Mouse (Mus musculus): ENCODE measurements around the gene Tenm2. TPM values are rescaled to one million over a fixed set of nuclear protein-coding genes. Genes with fewer than 3 reads are reported as not detected.

Tenm2 gene
- polyA plus RNA-seq, 1 experiment from 2014 or later: 3.4 TPM

- 70% methylated on average over 10 of the region's 10 CpGs for WGBS
- Histone ChIP-seq H3K27ac (replicated peaks; ENCODE audit: low read depth, low read length) (no peak overlapping the region), H3K9ac (ENCODE audit: low read depth, low read length) (no peak overlapping the region), H3K9me3 (ENCODE audit: control insufficient read depth, low read length) (no peaks in the 10 kb centered on the region), H3K4me3 (ENCODE audit: low read depth, low read length) (no peak overlapping the region), H3K36me3 (ENCODE audit: control insufficient read depth, insufficient read depth, low read length) (no peaks in the 10 kb centered on the region), H3K4me1 (ENCODE audit: control insufficient read depth, insufficient read depth, low read length) (no peaks in the 10 kb centered on the region; the same call in 1 of the 2 replicates), H3K27me3 (replicated peaks; ENCODE audit: control insufficient read depth, insufficient read depth, low read length) (0 out of 2 replicates have a peak, but pooled peaks cover 3% of the 10 kb centered on the region), H3K4me2 (ENCODE audit: low read depth, low read length) (no peak overlapping the region)
- ATAC-seq (ENCODE audit: low read depth): no peak
- no peak for DNase-seq (ENCODE audit: low spot score)
Observed at GRCm38 (mm10) chr11:36040508-36041233, 1195.1 kb downstream of the Tenm2 start.

DNA sequence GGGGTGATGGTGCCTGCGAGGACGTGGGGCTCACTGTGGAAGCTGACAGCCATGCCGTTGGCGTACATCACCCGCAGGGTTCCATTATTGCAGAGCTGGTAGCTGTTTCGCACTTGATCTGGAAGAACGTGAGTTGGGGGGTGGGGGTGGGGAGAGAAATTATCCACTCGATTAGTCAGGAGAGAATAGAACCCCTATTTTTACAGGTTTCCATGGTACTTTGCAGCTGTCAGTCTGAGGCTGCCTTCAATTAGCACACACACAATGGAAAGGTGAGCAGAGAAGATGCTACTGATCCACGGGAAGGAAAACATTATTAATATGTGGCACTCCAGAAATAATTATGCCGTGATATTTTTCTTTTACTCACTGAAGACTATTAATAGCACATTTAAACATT, 1195.9 kb downstream of the Tenm2 start:
- ATAC-seq (ENCODE audit: low read depth): no peak
- no peak for DNase-seq (ENCODE audit: low spot score)
- Histone ChIP-seq H3K27me3 (replicated peaks; ENCODE audit: control insufficient read depth, insufficient read depth, low read length) (0 out of 2 replicates have a peak, but pooled peaks cover 3% of the 10 kb centered on the region), H3K36me3 (ENCODE audit: control insufficient read depth, insufficient read depth, low read length) (no peaks in the 10 kb centered on the region), H3K27ac (replicated peaks; ENCODE audit: low read depth, low read length) (no peak overlapping the region), H3K9me3 (ENCODE audit: control insufficient read depth, low read length) (no peaks in the 10 kb centered on the region), H3K4me3 (ENCODE audit: low read depth, low read length) (no peak overlapping the region), H3K4me2 (ENCODE audit: low read depth, low read length) (no peak overlapping the region), H3K4me1 (ENCODE audit: control insufficient read depth, insufficient read depth, low read length) (no peaks in the 10 kb centered on the region; the same call in 1 of the 2 replicates), H3K9ac (ENCODE audit: low read depth, low read length) (no peak overlapping the region)
- WGBS: 84% methylated on average over 10 of the region's 10 CpGs

DNA sequence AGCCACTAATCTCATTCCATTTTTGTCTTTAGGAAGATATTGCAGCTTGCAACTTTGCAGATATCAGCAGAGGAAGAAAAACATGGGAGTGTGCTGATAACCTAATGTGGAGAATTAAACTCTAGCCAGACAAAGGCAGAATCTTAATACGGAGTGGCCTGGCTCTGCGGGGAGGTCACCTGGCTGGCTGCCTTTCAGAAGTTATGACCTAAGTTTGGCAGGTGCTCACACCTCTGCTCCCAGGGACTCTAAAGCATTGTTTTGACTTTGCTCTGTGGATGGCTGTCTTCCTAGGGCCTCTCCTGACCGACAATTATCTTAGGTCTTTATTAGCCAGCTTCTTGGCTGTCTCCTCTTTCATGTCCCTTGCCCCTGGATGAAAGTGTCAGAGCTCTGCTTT, 1197.4 kb downstream of the Tenm2 start:
- Histone ChIP-seq H3K36me3 (ENCODE audit: control insufficient read depth, insufficient read depth, low read length) (no peaks in the 10 kb centered on the region), H3K9me3 (ENCODE audit: control insufficient read depth, low read length) (no peaks in the 10 kb centered on the region), H3K4me2 (ENCODE audit: low read depth, low read length) (no peak overlapping the region), H3K4me1 (ENCODE audit: control insufficient read depth, insufficient read depth, low read length) (no peaks in the 10 kb centered on the region; the same call in 1 of the 2 replicates), H3K4me3 (ENCODE audit: low read depth, low read length) (no peak overlapping the region), H3K27me3 (replicated peaks; ENCODE audit: control insufficient read depth, insufficient read depth, low read length) (0 out of 2 replicates have a peak, but pooled peaks cover 3% of the 10 kb centered on the region), H3K27ac (replicated peaks; ENCODE audit: low read depth, low read length) (no peak overlapping the region), H3K9ac (ENCODE audit: low read depth, low read length) (no peak overlapping the region)
- DNase-seq (ENCODE audit: low spot score) (no peak), ATAC-seq (ENCODE audit: low read depth) (no peak)
- 52% methylated on average over 3 of the region's 3 CpGs for WGBS

DNA sequence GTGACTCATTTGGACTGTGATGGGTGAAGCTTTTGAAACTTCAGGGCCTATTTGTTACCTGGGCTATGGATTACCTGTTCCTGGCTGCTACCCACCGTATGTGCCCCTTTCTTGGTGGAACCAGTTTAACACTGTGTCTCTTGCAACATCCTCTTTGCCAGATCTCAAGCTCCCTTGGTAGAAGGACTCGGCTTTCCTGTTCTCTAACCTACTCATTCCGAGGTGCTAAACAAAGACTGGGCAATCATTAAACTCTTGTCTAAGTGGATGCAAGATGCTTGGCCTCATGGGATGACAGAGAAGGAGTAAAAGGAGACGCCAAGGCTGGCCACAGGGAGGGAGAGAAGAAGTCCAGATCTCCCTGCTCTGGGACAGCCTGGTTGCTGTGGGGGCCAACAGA, 1198.5 kb downstream of the Tenm2 start:
- no peaks in the 10 kb centered on the region for H3K9me3 ChIP-seq (ENCODE audit: control insufficient read depth, low read length)
- no peak overlapping the region for H3K4me2 ChIP-seq (ENCODE audit: low read depth, low read length)
- H3K4me1 ChIP-seq (ENCODE audit: control insufficient read depth, insufficient read depth, low read length): no peaks in the 10 kb centered on the region; the same call in 1 of the 2 replicates
- no peak overlapping the region for H3K4me3 ChIP-seq (ENCODE audit: low read depth, low read length)
- WGBS: 56% methylated on average over 4 of the region's 4 CpGs
- no peaks in the 10 kb centered on the region for H3K36me3 ChIP-seq (ENCODE audit: control insufficient read depth, insufficient read depth, low read length)
- H3K27ac ChIP-seq (replicated peaks; ENCODE audit: low read depth, low read length): no peak overlapping the region
- ATAC-seq (ENCODE audit: low read depth) (no peak), DNase-seq (ENCODE audit: low spot score) (no peak)
- no peak overlapping the region for H3K9ac ChIP-seq (ENCODE audit: low read depth, low read length)
- 0 out of 2 replicates have a peak, but pooled peaks cover 3% of the 10 kb centered on the region for H3K27me3 ChIP-seq (replicated peaks; ENCODE audit: control insufficient read depth, insufficient read depth, low read length)

DNA sequence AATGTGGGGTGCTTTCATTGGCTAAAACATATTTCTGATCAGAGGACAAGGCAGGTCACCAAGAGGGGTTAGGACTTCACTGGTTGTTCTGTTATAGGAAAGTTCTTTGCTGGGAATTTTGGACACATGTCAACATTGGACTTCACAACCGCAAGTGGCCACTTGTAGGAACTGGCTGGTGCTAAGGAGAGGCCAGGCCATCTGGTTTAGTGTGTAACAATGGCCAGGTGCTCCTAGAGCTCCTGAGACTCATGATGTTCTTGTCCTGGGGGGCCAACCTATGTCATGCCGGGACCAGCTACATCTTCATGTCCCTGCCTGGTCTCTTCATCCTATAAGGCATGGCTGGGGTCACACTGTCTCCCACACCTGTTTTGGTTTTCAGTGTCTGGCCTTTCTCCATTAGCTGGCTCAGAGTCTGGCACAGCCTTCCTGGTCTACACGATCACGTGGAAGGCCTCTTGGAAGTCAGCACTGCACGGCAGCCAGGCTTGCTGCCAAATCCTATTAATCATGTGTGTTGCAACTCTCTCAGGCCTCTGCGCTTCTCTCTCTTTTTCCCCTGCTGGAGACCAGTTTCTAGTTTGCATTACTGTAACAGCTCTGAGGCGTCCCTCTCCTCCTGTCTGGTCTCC, 1199.6 kb downstream of the Tenm2 start:
- Histone ChIP-seq H3K36me3 (ENCODE audit: control insufficient read depth, insufficient read depth, low read length) (no peaks in the 10 kb centered on the region), H3K4me2 (ENCODE audit: low read depth, low read length) (no peak overlapping the region), H3K27ac (replicated peaks; ENCODE audit: low read depth, low read length) (no peak overlapping the region), H3K9ac (ENCODE audit: low read depth, low read length) (no peak overlapping the region), H3K4me1 (ENCODE audit: control insufficient read depth, insufficient read depth, low read length) (peaks cover 3% of the 10 kb centered on the region; the same call in 1 of the 2 replicates), H3K4me3 (ENCODE audit: low read depth, low read length) (no peak overlapping the region), H3K27me3 (replicated peaks; ENCODE audit: control insufficient read depth, insufficient read depth, low read length) (0 out of 2 replicates have a peak, but pooled peaks cover 3% of the 10 kb centered on the region), H3K9me3 (ENCODE audit: control insufficient read depth, low read length) (no peaks in the 10 kb centered on the region)
- ATAC-seq (ENCODE audit: low read depth): peak; percentile 93
- DNase-seq (ENCODE audit: low spot score): peak; percentile 96
- 36% methylated on average over 7 of the region's 7 CpGs for WGBS

DNA sequence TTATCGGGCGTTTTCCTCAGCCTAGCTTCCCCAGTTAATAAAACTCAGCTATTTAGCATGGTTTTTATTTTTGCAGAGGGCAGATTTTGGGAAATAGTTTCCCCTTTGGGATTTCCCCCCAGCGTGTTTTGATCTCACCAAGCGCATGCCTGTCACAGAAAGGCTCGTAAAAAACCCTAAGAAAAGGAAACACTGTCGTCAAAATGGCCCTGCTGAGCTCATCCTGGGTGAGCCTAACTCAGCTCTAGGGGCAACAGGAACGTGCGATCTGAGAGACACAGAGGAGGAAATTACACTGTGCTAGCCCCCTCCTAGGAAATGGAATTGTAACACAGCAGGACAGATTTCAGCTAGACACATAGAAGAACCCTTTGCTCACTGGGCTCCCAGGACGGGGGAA, 1204.0 kb downstream of the Tenm2 start:
- WGBS: 27% methylated on average over 9 of the region's 9 CpGs
- Histone ChIP-seq H3K27me3 (replicated peaks; ENCODE audit: control insufficient read depth, insufficient read depth, low read length) (no peaks in the 10 kb centered on the region), H3K4me2 (ENCODE audit: low read depth, low read length) (peak overlapping the region; percentile 27), H3K4me1 (ENCODE audit: control insufficient read depth, insufficient read depth, low read length) (peaks cover 3% of the 10 kb centered on the region; the same call in 1 of the 2 replicates), H3K9ac (ENCODE audit: low read depth, low read length) (no peak overlapping the region), H3K9me3 (ENCODE audit: control insufficient read depth, low read length) (0 out of 2 replicates have a peak, but pooled peaks cover 3% of the 10 kb centered on the region), H3K36me3 (ENCODE audit: control insufficient read depth, insufficient read depth, low read length) (no peaks in the 10 kb centered on the region), H3K4me3 (ENCODE audit: low read depth, low read length) (no peak overlapping the region), H3K27ac (replicated peaks; ENCODE audit: low read depth, low read length) (no peak overlapping the region)
- ATAC-seq (ENCODE audit: low read depth) (no peak), DNase-seq (ENCODE audit: low spot score) (no peak)

GRCm38 (mm10) chr11:36020009-36020408, 1215.8 kb downstream of the Tenm2 start:
- H3K9me3 ChIP-seq (ENCODE audit: control insufficient read depth, low read length): no peaks in the 10 kb centered on the region
- no peak overlapping the region for H3K9ac ChIP-seq (ENCODE audit: low read depth, low read length)
- no peak overlapping the region for H3K4me3 ChIP-seq (ENCODE audit: low read depth, low read length)
- H3K27ac ChIP-seq (replicated peaks; ENCODE audit: low read depth, low read length): no peak overlapping the region
- ATAC-seq (ENCODE audit: low read depth) (no peak), DNase-seq (ENCODE audit: low spot score) (no peak)
- no peak overlapping the region for H3K4me2 ChIP-seq (ENCODE audit: low read depth, low read length)
- H3K27me3 ChIP-seq (replicated peaks; ENCODE audit: control insufficient read depth, insufficient read depth, low read length): no peaks in the 10 kb centered on the region
- 61% methylated on average over 3 of the region's 3 CpGs for WGBS
- H3K36me3 ChIP-seq (ENCODE audit: control insufficient read depth, insufficient read depth, low read length): no peaks in the 10 kb centered on the region
- no peaks in the 10 kb centered on the region for H3K4me1 ChIP-seq (ENCODE audit: control insufficient read depth, insufficient read depth, low read length)

GRCm38 (mm10) chr11:36013179-36013578, 1222.6 kb downstream of the Tenm2 start:
- DNase-seq (ENCODE audit: low spot score): no peak
- WGBS: 68% methylated on average over 4 of the region's 4 CpGs

More at GRCm38 (mm10) chr11:36013179-36013578, 1222.6 kb downstream of the Tenm2 start:
- H3K27me3 ChIP-seq (replicated peaks; ENCODE audit: control insufficient read depth, insufficient read depth, low read length): no peaks in the 10 kb centered on the region
- no peak overlapping the region for H3K4me3 ChIP-seq (ENCODE audit: low read depth, low read length)
- ATAC-seq (ENCODE audit: low read depth): no peak
- no peak overlapping the region for H3K9ac ChIP-seq (ENCODE audit: low read depth, low read length)
- no peak overlapping the region for H3K4me2 ChIP-seq (ENCODE audit: low read depth, low read length)
- no peaks in the 10 kb centered on the region for H3K9me3 ChIP-seq (ENCODE audit: control insufficient read depth, low read length)
- H3K4me1 ChIP-seq (ENCODE audit: control insufficient read depth, insufficient read depth, low read length): no peaks in the 10 kb centered on the region
- no peaks in the 10 kb centered on the region for H3K36me3 ChIP-seq (ENCODE audit: control insufficient read depth, insufficient read depth, low read length)
- no peak overlapping the region for H3K27ac ChIP-seq (replicated peaks; ENCODE audit: low read depth, low read length)

Measured in embryonic facial prominence, embryonic 14.5 days (tissue).